Mouse (Mus musculus): ENCODE measurements at regions not wholly inside any gene's neighbourhood (a gene's known extent, or its start where the extent isn't known, plus 50 kb on each side); places are given as distances from the start of the nearest gene placed in this dataset.

GRCm38 (mm10) chr3:157732136-157732940 is 165.6 kb downstream of the Ptger3 start:
- no peak for TF ChIP-seq CTCF (IDR thresholded peaks at IDR 0.05; ENCODE audit: borderline replicate concordance, extremely low read depth, insufficient read depth, insufficient read length)
- no peak for TF ChIP-seq POLR2A (IDR thresholded peaks at IDR 0.05; ENCODE audit: borderline replicate concordance, extremely low read depth, insufficient read depth, insufficient read length, poor library complexity, severe bottlenecking)

All from brain, embryonic 14.5 days (tissue).